Mouse (Mus musculus): Measurements from ENCODE around the gene Dcun1d1.

Dcun1d1 gene

DNA sequence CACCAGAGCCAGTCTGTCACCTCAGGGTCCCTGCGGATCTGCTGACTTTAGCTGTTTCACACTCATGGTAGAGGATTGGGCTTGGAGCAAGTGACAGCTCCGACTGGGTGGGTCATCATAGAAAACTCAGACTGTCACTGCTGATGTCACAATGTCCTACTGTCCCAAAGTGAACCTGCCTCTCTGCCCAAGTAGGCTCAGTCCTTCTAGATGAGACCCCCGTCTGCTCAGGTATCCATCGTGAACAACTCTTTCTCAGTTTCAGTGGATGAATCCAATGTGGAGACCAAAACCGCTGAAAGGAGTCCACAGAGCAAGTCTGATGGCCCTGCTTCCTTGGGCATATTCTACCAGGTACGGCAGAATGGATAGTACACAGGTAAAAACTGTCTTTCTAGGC, at the start of gene Dcun1d1:
TSS of gene Dcun1d1 (minus strand) at position 101 of the 400 bp plus-strand sequence.
- 97% methylated on average over 6 of the region's 6 CpGs for WGBS

DNA sequence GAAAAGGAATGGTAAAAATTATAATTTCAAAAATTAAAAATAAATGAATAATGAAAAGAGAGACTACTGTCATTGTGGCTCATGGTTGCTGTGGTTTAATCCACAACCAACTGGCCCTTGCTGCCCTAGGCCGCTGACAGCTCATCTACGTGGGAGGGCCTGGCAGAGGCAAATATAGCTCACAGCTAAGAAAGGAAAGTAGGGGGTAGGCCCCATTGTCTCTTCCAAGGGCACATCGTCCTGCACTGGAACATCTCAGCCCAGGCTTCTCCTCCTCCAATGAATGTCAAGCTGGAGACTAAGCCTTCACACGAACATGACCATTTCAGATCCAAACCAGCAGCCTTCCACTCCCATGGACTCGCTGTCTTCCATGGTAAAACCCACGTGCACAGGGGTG, 49.0 kb upstream of the Dcun1d1 start:
- 85% methylated on average over 6 of the region's 6 CpGs for WGBS

DNA sequence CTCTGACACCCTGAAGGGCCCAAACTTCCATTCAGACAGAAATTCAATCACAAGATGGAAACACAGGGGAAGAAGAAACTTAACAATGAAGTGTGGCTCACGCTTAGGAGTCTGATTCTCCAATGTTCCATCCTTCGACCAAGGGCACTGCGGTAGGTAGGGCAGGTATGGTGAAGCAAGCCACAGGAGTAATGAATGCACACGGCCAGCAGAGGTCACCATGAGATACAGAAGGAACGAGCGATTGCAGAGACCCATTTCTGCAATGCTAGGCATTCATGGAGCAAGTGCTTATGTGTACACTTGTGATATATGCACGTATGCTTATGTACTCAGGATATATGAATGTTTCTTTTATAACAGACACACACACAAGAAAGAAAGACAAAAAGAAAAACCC, 36.3 kb upstream of the Dcun1d1 start:
- 64% methylated on average over 7 of the region's 7 CpGs for WGBS

DNA sequence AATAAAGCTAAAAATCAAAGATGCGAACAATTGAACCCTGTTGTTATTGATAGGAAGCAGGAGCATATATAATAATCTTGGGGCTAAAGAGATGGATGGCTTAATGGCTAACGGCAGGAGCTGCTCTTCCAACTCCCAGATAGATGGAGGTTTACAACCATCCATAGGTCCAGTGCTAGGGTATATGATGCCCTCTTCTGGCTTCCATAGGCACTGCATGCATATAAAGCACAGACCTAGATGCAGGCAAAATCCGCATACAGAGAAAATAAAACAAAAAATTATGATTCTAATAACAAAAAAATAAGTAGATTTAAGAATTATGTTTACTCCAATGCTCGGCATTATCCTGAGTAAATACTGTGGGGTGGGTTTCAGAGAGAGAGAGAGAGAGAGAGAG, 35.7 kb upstream of the Dcun1d1 start:
- WGBS: 85% methylated on average over 4 of the region's 4 CpGs

DNA sequence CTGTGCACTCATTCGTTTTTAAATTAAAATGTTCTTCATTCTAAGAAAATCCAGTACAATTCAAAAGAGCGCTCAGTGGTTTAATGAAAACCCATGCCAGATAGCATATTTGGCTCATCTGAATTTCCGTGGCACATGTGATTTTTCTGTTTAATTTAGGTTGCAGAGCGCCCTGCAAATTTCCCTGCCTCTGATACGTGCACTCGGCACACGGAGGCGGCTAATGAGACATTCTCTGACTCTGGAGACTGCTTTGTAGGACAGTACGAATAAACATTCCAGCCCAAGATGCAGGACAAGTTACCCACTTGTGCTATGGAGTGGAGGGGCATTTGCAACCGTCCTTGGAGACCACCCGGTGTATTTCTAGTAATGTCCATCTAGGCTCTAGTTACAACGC, 33.9 kb upstream of the Dcun1d1 start:
- 67% methylated on average over 12 of the region's 12 CpGs for WGBS

DNA sequence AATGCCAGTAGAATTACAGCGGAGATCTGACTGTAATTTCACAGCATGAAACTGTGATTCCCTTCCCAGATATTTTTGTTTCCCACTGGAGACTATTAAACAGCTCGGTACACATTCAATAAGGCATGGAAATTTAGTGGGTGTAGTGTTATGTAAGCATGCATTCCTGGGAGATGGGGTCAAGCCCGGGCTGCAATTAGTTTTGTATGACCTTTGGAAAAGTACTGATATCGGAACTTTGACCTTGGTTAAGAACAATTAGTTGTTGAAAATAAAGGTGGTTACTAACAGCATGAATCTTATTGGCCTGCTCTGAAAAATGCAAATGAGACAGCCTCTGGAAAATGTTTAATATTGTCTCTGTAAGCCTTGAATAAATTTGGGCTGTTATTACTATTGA, 33.2 kb upstream of the Dcun1d1 start:
- 73% methylated on average over 4 of the region's 4 CpGs for WGBS

DNA sequence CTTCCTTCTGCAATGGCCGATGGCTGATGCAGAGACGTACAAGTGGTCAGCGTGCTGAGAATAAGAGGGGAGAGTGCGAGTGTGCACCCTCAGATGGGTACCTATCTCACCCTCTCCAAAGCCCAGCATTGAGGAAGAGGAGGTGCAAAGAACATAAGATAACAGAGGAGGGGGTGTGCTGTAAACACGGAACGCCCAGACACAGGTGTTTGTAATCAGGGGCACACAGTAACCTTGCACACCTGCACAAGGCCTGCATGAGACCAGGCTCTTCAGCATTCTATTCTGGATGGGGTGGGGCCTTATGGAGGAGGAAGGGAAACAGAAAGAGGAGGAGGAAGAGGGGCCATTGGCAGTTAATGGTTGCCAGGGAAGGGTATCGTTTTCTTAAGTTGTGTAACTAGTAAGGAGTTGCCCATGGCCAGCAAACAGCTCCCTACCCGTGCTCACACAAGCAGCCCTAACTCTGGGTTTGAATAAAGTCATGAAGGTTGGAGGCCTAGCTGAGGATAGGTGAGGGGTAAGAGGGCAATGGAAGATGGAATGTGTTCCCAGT, 30.2 kb upstream of the Dcun1d1 start:
- 97% methylated on average over 8 of the region's 8 CpGs for WGBS

DNA sequence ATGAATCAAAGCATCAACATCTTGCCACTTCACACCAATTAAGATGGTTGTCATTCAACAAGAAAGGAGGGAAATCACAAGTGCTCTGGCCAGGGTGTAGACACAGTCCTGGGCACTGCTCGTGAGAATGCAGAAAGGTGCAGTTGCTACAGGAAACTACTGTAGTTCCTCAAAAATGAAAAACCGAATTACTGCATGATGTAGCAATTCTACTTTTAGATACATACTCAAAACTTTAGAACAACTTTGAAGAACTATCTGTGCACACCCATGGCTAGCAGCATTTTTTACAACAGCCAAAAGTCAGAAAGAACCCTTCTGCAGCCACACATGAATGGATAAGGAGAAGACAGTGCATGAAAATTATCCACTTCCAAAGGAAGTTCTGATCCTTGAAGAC, 29.2 kb upstream of the Dcun1d1 start:
- whole genome bisulfite sequencing: 74% methylated on average over 2 of the region's 2 CpGs

DNA sequence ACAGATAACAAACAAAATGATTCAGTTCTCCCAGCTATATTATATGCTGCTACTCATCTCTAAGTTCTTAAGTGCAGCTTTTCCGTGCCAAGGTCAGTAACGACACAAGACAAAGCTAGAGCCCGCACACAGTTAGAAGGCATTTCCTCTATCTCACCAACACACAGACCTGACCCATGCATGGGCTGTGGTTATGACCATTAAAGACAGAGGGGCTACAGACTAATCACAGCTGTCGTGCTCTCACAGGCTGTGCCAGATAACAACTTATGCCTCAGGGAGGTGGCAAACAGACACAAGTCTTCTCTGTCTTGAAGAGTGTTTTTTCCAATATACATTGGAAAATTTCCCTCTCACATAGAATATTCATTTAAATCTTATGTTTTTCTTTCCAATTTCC, 27.7 kb upstream of the Dcun1d1 start:
- WGBS: 81% methylated on average over 4 of the region's 4 CpGs

DNA sequence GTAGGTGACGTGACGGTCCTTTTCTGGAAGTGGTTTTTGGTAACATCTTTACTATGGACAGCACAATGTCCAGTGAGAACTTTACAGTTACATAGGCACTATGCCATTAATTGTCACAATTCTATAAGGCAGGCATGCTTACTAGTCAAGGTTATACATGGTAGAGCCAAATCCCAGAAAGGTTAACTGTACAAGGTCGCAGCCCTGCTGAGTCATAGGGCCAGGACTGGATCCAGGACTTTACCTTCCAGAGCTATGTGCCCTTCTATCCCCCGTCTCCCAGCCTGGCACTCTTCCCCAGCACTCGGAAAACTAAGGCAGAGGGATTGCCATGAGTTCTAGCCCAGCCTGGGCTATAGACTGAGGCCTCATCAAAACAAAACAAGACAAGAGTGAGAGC, 26.7 kb upstream of the Dcun1d1 start:
- 93% methylated on average over 5 of the region's 5 CpGs for WGBS

DNA sequence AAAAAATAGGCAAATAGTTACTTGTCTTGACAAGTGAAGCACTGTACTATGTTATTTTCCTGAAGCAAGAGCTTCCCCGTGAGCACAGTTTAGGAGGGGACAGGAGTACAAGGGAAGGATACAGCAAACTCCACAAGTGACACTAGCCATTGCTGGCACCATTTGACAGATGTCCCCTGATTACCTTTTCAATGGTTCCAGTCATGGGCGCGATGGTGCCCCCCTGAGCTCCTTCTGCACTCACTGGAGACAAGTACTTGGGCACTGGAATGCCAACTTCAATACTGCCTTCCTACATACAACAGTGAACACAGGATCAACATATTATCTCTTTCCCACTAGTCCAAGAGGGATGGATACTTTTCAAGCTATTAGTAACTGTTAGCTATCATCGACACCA, 26.2 kb upstream of the Dcun1d1 start:
- 97% methylated on average over 4 of the region's 4 CpGs for WGBS

DNA sequence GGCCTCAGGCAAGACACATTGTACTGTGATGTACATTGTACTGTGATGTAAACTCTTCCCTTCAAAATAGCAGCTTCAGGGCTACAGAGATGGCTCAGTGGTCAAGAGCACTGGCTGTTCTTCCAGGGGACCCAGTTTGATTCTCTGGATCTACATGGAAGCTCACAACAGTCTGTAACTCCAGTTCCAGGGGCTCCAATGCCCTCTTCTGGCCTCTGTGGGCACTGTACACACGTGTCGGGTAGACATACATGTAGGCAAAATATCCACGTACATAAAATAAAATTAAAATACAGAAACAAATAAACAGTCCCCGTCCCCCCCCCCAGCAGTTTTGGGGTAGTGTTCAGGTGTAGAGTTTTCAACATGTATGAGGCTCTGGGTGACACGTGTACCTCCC, 25.7 kb upstream of the Dcun1d1 start:
- 94% methylated on average over 5 of the region's 5 CpGs for WGBS

DNA sequence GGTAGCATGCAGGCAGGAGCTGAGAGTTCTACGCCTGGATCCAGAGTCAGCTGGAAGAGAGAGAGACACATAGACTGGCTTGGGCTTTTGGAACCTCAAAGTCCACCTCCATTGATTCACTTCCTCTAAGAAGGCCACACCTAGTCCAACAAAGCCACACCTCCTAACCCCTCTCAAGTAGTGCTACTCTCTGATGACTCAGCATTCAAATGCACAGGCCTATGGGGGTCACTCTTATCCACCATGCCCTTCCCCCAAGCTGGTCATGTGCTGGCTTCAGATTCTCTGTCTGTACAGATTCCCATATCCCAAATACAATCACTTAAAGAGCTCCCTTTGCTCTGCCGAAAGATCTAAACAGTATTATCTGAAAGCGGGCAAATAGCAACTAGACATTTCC, 20.0 kb upstream of the Dcun1d1 start:
- 96% methylated on average over 3 of the region's 3 CpGs for WGBS

DNA sequence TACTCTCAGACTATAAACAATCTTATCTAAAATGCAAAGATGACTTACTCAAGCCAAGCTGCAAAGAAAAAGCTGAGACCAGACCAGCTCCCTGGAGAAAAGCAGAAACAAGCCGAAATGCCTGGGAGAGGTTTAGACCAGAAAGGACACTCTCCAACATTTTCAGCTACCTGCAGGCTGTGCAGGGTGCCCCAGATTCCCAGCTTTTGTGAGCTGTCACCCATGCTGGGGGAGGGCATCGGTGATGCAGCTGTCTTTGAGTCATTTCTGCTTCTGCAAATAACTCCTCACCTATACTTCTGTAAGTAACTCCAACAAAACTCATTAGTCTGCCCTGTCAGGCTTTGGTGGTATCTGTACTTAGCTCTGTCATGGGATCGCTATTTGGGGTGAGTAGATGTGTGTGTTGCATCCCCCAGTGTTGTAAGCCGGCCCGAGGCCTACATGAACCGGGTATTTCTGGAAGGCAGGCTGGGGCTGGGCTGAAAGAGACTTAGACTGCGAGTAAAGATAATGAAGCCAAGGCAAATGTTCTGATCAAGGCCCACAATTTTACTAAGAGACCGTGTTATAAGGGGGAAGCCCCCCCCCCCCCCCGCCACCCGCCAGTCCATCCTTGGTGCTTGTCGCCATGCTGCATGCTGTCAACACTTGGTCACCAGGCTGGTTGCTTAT, 17.8 kb upstream of the Dcun1d1 start:
- 89% methylated on average over 11 of the region's 11 CpGs for WGBS

DNA sequence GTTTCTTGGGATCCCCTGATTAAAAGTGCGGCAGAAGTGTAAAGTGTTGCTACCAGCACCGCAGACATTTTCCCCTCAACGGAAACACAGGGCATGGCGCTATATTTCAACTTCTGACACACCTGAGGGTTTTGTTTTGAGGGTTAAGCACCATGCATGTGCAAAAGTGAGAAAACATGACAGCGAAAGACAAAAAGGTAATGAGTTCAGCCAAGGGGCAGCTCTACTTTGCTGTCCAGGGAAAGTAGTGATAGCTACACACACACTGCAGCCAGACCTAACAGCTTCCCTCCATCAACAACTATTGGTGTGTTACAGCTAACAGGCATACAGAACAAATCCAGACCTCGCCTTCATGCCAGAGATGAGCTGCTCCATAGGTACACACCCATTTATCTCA, 16.6 kb upstream of the Dcun1d1 start:
- 97% methylated on average over 6 of the region's 6 CpGs for WGBS

DNA sequence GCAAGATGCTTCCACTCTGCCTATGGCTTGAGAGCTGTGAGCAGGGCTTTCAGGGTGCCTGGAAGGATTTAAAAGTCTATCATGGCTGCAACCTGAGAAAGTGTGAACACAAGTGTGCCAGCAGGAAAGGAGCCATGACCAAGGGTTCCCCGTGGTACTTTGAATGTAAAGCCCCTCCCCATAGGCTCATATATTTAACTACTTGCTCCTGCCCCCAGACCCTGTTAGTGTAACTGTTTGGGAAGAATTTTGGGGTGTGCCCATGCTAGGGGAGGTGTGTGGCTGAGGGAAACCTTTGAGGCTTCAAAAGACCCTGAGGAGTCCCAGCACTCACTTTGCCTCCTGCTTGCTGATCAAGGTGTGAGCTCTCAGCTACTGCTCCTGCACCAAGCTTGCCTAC, 15.9 kb upstream of the Dcun1d1 start:
- 69% methylated on average over 1 of the region's 1 CpGs for WGBS

DNA sequence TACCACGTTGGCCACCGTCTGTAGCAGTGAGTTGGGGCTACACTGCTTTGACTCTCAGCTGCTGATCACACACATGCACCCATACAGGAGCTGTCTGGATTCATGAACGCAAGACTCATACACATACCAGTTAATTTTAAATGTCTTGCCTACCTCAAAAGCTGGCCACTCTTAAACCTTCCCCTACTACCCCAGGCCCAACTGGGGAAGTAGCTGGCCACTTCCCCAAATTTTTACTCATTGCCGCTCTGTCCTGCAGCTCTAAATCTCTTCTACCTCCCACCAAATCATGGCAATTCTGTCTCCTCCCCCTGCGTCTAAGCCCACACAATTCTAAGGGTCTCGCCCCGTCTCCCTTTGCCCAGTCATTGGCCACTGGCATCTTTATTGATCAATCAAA, 11.0 kb upstream of the Dcun1d1 start:
- WGBS: 94% methylated on average over 7 of the region's 7 CpGs

DNA sequence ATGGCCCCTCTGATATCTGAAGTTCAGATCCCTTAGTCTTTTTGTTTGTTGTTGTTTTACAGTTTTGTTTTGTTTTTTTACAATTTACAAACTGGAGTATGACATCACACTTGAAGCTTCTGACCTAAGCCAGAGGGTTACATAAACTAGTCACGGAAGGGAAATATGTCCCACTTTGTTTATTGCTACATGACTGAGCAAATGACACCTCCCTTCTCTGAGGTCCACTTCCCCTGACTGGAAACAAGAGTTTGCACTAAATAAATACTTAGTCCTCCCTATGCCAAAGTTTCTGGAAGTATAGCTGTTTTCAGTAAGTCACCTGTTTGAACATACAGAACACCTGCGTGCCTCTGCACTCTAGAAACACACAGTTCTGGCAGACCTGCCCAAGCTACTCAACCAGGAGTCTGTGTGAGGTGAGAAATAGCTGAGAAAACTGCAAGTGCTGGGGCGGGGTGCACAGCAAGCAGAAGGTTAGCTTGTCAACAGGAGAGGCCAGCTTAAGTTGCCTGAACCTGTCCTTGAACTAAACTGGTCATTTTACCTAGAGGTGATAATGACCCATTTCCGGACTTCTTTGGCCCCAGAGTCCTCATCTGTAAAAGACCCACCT, 3.4 kb upstream of the Dcun1d1 start:
- WGBS: 92% methylated on average over 4 of the region's 4 CpGs

DNA sequence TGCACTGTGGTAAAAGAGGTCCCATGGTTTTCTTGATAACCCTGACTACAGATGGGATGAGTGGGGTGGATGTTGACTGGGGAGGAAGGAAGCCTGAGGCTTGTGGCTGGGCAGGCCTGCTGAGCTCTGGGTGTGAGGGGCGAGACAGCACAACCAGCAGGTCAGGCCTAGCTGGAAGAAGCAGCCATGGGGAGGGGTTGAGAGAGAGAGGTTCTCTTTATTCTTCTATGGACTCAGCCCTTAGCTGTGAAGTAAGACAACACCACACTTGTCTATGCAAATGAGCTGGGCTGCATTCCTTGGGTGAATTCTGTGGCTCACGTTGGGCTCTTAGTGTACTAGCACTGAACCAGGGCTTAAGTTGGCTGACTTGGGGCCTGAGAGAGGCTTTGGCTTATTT, 2.8 kb upstream of the Dcun1d1 start:
- WGBS: 55% methylated on average over 2 of the region's 2 CpGs

DNA sequence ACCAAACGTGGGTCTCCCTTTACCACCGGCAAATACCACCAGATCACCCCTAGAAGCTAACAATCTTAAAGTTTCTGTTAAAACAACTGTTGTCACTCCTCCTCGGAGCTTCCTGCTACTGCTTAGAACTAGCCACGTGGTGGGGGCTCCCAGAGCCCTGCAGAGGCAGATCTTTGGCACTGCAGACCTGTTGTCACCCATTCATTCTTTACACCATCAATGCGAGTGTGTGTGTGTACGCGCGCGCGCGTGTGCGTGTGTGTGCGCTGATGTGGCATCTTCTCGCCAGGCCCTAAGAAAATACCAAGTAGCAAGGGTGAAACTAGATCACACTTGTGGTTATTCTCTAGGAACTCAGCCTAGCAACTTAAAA, 3.9 kb downstream of the Dcun1d1 start:
- WGBS: under 1% methylated on average over 14 of the region's 14 CpGs

DNA sequence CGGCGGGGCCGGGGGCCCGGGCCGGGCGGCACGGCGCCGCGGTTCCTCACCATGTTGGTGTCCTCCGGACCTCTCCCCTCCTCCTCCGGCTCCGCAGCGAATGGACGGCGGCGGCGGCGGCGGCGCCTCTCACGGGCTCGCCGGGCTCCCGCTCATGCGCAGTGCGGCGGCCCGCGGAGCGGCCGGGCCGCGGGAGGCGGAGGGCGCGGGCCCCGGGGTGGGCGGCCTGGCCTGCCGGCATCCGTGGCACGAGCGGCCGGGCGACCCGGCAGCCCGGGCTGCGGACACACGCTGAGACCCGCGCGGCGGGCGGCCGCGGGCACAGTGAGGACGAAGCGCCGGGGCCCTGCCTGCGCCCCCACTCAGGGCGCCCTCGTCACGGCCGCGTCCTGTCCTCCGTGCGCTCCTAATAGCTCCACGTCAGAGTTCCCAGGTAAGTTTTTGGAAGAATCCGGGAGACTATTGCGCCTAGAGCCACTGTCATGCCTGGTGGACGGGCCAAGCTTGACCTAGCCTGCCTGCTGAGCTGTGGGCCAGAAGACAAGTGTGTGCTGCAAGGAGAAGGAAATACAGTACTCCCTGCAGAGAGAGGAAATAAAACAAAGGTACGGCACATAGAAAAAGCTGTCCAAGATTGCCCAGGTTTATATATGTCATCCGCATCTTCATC, 4.4 kb downstream of the Dcun1d1 start:
- WGBS: under 1% methylated on average over 64 of the region's 73 CpGs

DNA sequence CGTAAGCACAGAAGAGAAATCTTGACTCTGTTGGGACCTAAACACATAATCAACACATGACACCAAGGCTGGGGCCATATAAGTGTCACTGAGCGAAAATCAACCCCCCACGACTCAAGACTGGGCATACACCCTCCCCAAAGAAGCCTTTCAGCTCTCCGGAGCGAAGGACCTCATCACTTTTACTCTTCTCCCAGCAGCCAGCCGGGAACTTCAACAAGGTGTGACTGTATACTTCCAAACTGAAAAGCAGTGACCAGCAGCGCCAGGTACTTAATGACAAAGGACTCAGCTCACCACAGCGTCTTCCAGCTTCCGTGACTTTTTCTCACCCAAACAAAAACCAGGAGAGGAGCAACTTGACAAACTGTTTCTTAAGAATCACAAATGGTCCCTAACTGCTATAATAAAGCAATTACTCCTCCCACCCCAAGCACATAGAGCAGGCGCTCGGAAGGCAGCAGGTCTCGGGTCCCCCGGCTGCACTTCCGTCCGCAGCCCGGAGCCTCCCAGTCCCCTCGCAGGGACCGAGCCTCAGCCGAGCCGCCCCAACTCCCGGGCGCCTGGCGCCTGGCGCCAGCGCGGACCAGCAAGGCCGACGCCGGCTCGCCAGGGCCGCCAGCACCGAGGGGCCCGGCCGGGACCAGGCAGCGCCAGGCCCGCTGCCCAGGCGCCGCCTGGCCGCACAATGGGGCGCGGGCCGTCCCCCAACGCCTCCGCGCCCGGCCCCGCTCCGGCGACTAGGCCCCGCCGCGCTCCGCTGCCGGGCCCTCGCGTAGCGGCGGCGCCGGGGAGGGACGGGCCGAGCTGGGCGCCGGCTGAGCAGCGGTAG, 5.1 kb downstream of the Dcun1d1 start:
- WGBS: under 1% methylated on average over 65 of the region's 65 CpGs
